Mouse (Mus musculus) embryonic fibroblast, embryonic 13.5 days (primary cell): ENCODE data around the gene Ddx39b.

Experiments used
- CTCF ChIP-seq: IDR thresholded peaks from 2 replicates; pipeline ENCODE4 v1.5.1; 2011; ENCODE audit warnings: mild to moderate bottlenecking, control low read depth, low read length, moderate library complexity, borderline replicate concordance; ENCODE audit not compliant: insufficient read depth
- POLR2A ChIP-seq: IDR thresholded peaks from 2 replicates; pipeline ENCODE4 v1.6.1; 2011; ENCODE audit warnings: low read depth, mild to moderate bottlenecking, control low read depth, low read length, moderate library complexity

DNA sequence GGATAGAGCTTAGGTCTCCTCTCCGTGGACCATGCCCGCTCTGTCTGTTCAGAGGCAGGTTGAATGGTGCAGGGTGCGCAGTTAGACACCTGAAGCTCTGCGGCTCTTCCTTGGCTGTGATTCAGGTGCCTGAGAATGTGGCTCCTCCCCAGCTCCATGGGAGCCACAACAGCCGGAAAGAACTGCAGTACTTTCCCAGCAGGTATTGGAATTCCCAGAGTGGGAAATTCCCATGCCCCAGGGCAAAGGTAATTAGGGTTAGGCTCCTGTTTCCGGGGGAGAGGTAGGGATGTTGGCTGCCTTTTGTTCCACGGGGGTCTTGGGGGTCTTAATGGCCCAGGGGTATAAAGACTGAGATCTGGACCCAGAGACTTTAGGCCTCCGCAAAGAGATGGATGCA, 42.6 kb upstream of the Ddx39b start:
- no peak for TF ChIP-seq CTCF
- TF ChIP-seq POLR2A = no peak
